Mouse (Mus musculus): ENCODE results near the gene Adk. TPM values are rescaled to one million over a fixed set of nuclear protein-coding genes. Genes with fewer than 3 reads are reported as not detected.

Gene Adk
- total RNA-seq, 1 experiment = 164 TPM

DNA sequence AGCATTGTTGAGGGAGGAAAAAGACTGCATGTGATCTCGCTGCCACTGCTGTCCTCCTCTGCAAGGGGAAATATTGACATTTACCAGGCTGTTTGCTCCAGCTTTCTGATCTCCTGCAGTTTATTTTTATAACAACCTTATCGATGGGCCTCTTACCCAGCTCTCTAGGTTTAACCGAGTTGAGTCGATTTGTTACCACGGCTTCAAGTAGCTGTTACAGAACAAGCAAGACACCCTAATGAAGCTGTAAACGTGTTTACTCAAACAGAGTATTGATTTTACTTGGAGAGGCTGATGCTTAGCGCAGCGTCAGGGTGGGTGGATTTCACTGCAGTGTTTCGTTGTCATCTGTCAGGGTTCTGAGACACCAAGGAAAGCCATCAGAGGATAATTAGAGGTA, 382.3 kb downstream of the Adk start:
- in situ Hi-C loops (cut with MboI; ENCODE audit: low sequenced_read_pairs in 2 of 2, unreplicated experiment in 2 of 2) = no loop called here
- H3K36me3 ChIP-seq (ENCODE audit: control insufficient read depth, insufficient read depth, low read length, poor library complexity, severe bottlenecking) = no peaks in the 10 kb centered on the region
- 0 out of 4 replicates have a peak, but pooled peaks cover 0 to under 1% of the 10 kb centered on the region in 2 experiments for H3K4me1 ChIP-seq (ENCODE audit: control insufficient read depth in 2 of 2, insufficient read depth in 2 of 2, low read length in 2 of 2, poor library complexity in 1 of 2)
- no peak for DNase-seq (ENCODE audit: low read depth, low spot score)
- no peaks in the 10 kb centered on the region for H3K9me3 ChIP-seq (ENCODE audit: control insufficient read depth, insufficient read depth, low read depth, low read length)
- TF ChIP-seq ZNF384 (IDR thresholded peaks at IDR 0.05; ENCODE audit: low read depth, low read length) = no peak
- no peak for TF ChIP-seq ZC3H11A (IDR thresholded peaks at IDR 0.05; ENCODE audit: borderline replicate concordance, low read depth, low read length)
- TF ChIP-seq MAFK (IDR thresholded peaks at IDR 0.05; ENCODE audit: insufficient read depth, low read depth, low read length) = no peak
- TF ChIP-seq HCFC1 (IDR thresholded peaks at IDR 0.05; ENCODE audit: borderline replicate concordance, insufficient read depth, low read length) = no peak
- TF ChIP-seq CHD2 (IDR thresholded peaks at IDR 0.05; ENCODE audit: low read depth, low read length) = no peak
- H3K9ac ChIP-seq (ENCODE audit: insufficient read depth, low read depth, low read length, poor library complexity, severe bottlenecking) = no peak overlapping the region
- H3K4me3 ChIP-seq (ENCODE audit: insufficient read depth in 1 of 2, low read depth in 1 of 2, low read length in 2 of 2, poor library complexity in 1 of 2, severe bottlenecking in 1 of 2) = no peak overlapping the region
- no peak overlapping the region for H3K27ac ChIP-seq (ENCODE audit: insufficient read depth, low read depth, low read length, poor library complexity, severe bottlenecking)

DNA sequence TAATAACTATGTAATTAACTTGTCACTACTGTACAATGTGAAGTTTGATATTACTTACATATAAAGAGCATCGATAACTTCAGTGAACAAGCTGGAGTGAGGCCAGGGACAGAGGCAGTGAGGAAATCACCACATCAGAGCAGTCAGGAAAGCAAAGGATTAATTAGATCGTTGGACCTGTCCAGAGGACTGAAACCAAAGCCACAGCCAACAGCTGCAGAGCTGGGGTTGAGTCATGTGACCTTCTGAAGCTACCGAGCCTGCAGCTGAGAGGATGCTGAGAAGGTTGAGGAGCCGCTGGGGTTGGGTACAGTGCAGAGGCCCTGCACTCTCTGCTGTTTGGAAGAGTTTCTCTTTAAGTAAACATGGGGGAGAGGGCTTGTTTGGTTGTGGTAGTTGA, 387.4 kb downstream of the Adk start:
- in situ Hi-C loops (cut with MboI; ENCODE audit: low sequenced_read_pairs in 2 of 2, unreplicated experiment in 2 of 2) = no loop called here
- Histone ChIP-seq H3K4me1 (ENCODE audit: control insufficient read depth in 2 of 2, insufficient read depth in 2 of 2, low read length in 2 of 2, poor library complexity in 1 of 2) (peaks cover 2% of the 10 kb centered on the region in 2 experiments; a peak in 1 of 4 replicates), H3K36me3 (ENCODE audit: control insufficient read depth, insufficient read depth, low read length, poor library complexity, severe bottlenecking) (no peaks in the 10 kb centered on the region), H3K4me3 (ENCODE audit: insufficient read depth in 1 of 2, low read depth in 1 of 2, low read length in 2 of 2, poor library complexity in 1 of 2, severe bottlenecking in 1 of 2) (no peak overlapping the region), H3K9ac (ENCODE audit: insufficient read depth, low read depth, low read length, poor library complexity, severe bottlenecking) (no peak overlapping the region), H3K9me3 (ENCODE audit: control insufficient read depth, insufficient read depth, low read depth, low read length) (no peaks in the 10 kb centered on the region), H3K27ac (ENCODE audit: insufficient read depth, low read depth, low read length, poor library complexity, severe bottlenecking) (no peak overlapping the region)
- no peak for DNase-seq (ENCODE audit: low read depth, low spot score)
- TF ChIP-seq ZC3H11A (IDR thresholded peaks at IDR 0.05; ENCODE audit: borderline replicate concordance, low read depth, low read length) = no peak
- TF ChIP-seq HCFC1 (IDR thresholded peaks at IDR 0.05; ENCODE audit: borderline replicate concordance, insufficient read depth, low read length) = no peak
- TF ChIP-seq MAFK (IDR thresholded peaks at IDR 0.05; ENCODE audit: insufficient read depth, low read depth, low read length) = no peak
- TF ChIP-seq CHD2 (IDR thresholded peaks at IDR 0.05; ENCODE audit: low read depth, low read length) = no peak
- no peak for TF ChIP-seq ZNF384 (IDR thresholded peaks at IDR 0.05; ENCODE audit: low read depth, low read length)

- no peak for DNase-seq (ENCODE audit: low read depth, low spot score)
- H3K36me3 ChIP-seq (ENCODE audit: control insufficient read depth, insufficient read depth, low read length, poor library complexity, severe bottlenecking) = no peaks in the 10 kb centered on the region
- peaks cover 2% of the 10 kb centered on the region in 2 experiments; a peak in 1 of 4 replicates for H3K4me1 ChIP-seq (ENCODE audit: control insufficient read depth in 2 of 2, insufficient read depth in 2 of 2, low read length in 2 of 2, poor library complexity in 1 of 2)
- in situ Hi-C loops (cut with MboI; ENCODE audit: low sequenced_read_pairs in 2 of 2, unreplicated experiment in 2 of 2) = no loop called here
- H3K9ac ChIP-seq (ENCODE audit: insufficient read depth, low read depth, low read length, poor library complexity, severe bottlenecking) = no peak overlapping the region
- no peaks in the 10 kb centered on the region for H3K9me3 ChIP-seq (ENCODE audit: control insufficient read depth, insufficient read depth, low read depth, low read length)
- H3K27ac ChIP-seq (ENCODE audit: insufficient read depth, low read depth, low read length, poor library complexity, severe bottlenecking) = no peak overlapping the region
- H3K4me3 ChIP-seq (ENCODE audit: insufficient read depth in 1 of 2, low read depth in 1 of 2, low read length in 2 of 2, poor library complexity in 1 of 2, severe bottlenecking in 1 of 2) = no peak overlapping the region
- TF ChIP-seq HCFC1 (IDR thresholded peaks at IDR 0.05; ENCODE audit: borderline replicate concordance, insufficient read depth, low read length) (no peak), MAFK (IDR thresholded peaks at IDR 0.05; ENCODE audit: insufficient read depth, low read depth, low read length) (no peak), ZNF384 (IDR thresholded peaks at IDR 0.05; ENCODE audit: low read depth, low read length) (no peak), CHD2 (IDR thresholded peaks at IDR 0.05; ENCODE audit: low read depth, low read length) (no peak), ZC3H11A (IDR thresholded peaks at IDR 0.05; ENCODE audit: borderline replicate concordance, low read depth, low read length) (no peak)
These were observed 388.2 kb downstream of the Adk start for GRCm38 (mm10) chr14:21440526-21440925.

- Histone ChIP-seq H3K9me3 (ENCODE audit: control insufficient read depth, insufficient read depth, low read depth, low read length) (no peaks in the 10 kb centered on the region), H3K4me3 (ENCODE audit: insufficient read depth in 1 of 2, low read depth in 1 of 2, low read length in 2 of 2, poor library complexity in 1 of 2, severe bottlenecking in 1 of 2) (no peak overlapping the region), H3K27ac (ENCODE audit: insufficient read depth, low read depth, low read length, poor library complexity, severe bottlenecking) (no peak overlapping the region), H3K4me1 (ENCODE audit: control insufficient read depth in 2 of 2, insufficient read depth in 2 of 2, low read length in 2 of 2, poor library complexity in 1 of 2) (peaks cover 2% of the 10 kb centered on the region in 2 experiments; a peak in 1 of 4 replicates), H3K36me3 (ENCODE audit: control insufficient read depth, insufficient read depth, low read length, poor library complexity, severe bottlenecking) (no peaks in the 10 kb centered on the region), H3K9ac (ENCODE audit: insufficient read depth, low read depth, low read length, poor library complexity, severe bottlenecking) (no peak overlapping the region)
- in situ Hi-C loops (cut with MboI; ENCODE audit: low sequenced_read_pairs in 2 of 2, unreplicated experiment in 2 of 2) = no loop called here
- no peak for DNase-seq (ENCODE audit: low read depth, low spot score)
- no peak for TF ChIP-seq ZNF384 (IDR thresholded peaks at IDR 0.05; ENCODE audit: low read depth, low read length)
- no peak for TF ChIP-seq MAFK (IDR thresholded peaks at IDR 0.05; ENCODE audit: insufficient read depth, low read depth, low read length)
- TF ChIP-seq ZC3H11A (IDR thresholded peaks at IDR 0.05; ENCODE audit: borderline replicate concordance, low read depth, low read length) = no peak
- no peak for TF ChIP-seq CHD2 (IDR thresholded peaks at IDR 0.05; ENCODE audit: low read depth, low read length)
- no peak for TF ChIP-seq HCFC1 (IDR thresholded peaks at IDR 0.05; ENCODE audit: borderline replicate concordance, insufficient read depth, low read length)
These were observed 389.6 kb downstream of the Adk start for GRCm38 (mm10) chr14:21441772-21442533.
